Mouse (Mus musculus) gastrocnemius, adult 2 months (tissue): ENCODE measurements around the gene Gabbr2. TPM values are rescaled to one million over a fixed set of nuclear protein-coding genes. Genes with fewer than 3 reads are reported as not detected.

ENCODE experiments used
- DNase-seq: peaks from one replicate; pipeline ENCODE4 v3.0.0; 2022
- H3K27ac ChIP-seq: fragments of 200-600 bp; 2 replicates; pipeline ENCODE4 v1.8.1; 2022; ENCODE audit warnings: mild to moderate bottlenecking
- H3K4me3 ChIP-seq: fragments of 200-600 bp; 2 replicates; pipeline ENCODE4 v1.8.1; 2022; ENCODE audit warnings: mild to moderate bottlenecking, moderate library complexity
- CTCF ChIP-seq: fragments of 200-600 bp; IDR thresholded peaks from 2 replicates; pipeline ENCODE4 v1.8.1; 2022; ENCODE audit warnings: antibody characterized with exemption, mild to moderate bottlenecking, moderate library complexity
- intact Hi-C: fragments of 180-260 bp; cut with DNase I; formaldehyde crosslinking; loops from one replicate; pipeline ENCODE4 v1.15.1; 2025
- total RNA-seq, 2 experiments: library from RNA; stranded (reverse); gene quantifications; 2 replicates each; pipeline ENCODE4 v1.2.3; 2021

The Gabbr2 gene
- total RNA-seq, 2 experiments from 2014 or later: 0.06 to 0.10 TPM

DNA sequence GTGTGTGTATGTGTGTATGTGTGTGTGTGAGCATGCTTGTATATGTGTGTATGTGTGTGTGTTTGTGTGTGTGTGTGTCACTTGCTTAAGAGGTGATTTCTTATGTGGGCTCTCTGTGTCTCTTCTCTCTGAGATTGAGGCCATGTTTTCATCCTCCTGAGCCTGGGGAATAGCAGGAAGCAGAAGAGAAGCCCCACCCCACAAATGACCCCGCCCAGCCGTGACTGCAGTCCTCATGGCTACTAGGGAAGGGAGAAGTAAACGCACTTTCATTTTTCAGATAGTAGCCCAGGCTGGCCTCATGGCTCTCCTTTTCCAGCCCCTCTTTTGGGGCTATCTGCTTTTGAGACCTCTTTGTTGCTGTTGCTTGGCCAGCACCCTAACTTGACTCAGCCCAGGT is 315.0 kb downstream of the Gabbr2 start:
- no peak overlapping the region for H3K4me3 ChIP-seq
- intact Hi-C loops: no loop called here
- H3K27ac ChIP-seq: no peak overlapping the region
- no peak for TF ChIP-seq CTCF
- no peak for DNase-seq

- no peak for TF ChIP-seq CTCF
- intact Hi-C loops: no loop called here
- no peak for DNase-seq
- H3K27ac ChIP-seq: no peak overlapping the region
- H3K4me3 ChIP-seq: no peak overlapping the region
Observed at GRCm38 (mm10) chr4:46675992-46676391, 315.7 kb downstream of the Gabbr2 start.

DNA sequence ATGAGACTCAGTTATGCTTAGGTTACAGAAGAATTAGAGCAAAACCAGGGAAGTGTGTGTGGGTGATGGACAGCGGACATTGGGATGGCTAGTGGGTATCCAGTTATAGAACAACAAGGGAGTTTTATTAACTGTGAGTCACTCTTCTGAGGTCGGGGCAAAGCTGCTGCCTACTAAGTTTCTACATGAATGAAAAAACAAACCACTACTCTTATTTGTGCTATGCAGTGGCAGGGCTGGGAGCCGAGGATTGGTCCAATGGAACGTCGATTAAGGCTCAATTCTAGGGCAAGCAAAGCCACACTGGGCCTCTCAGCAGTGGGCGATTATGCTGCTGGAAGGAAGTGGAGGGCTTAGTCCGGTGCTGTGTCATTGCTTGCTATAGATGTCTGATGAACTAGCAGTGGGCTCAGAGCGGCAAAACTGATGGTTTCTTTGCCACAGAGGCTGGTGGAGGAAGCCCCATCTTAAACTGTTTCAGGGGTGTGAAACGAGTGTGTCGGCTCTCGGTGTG is 316.3 kb downstream of the Gabbr2 start:
- TF ChIP-seq CTCF: no peak
- no peak for DNase-seq
- Histone ChIP-seq H3K27ac (no peak overlapping the region), H3K4me3 (no peak overlapping the region)
- intact Hi-C loops: no loop called here

- H3K4me3 ChIP-seq: no peak overlapping the region
- no peak for DNase-seq
- H3K27ac ChIP-seq: no peak overlapping the region
- intact Hi-C loops: no loop called here
- TF ChIP-seq CTCF: no peak
Observed at GRCm38 (mm10) chr4:46668620-46669019, 323.1 kb downstream of the Gabbr2 start.

DNA sequence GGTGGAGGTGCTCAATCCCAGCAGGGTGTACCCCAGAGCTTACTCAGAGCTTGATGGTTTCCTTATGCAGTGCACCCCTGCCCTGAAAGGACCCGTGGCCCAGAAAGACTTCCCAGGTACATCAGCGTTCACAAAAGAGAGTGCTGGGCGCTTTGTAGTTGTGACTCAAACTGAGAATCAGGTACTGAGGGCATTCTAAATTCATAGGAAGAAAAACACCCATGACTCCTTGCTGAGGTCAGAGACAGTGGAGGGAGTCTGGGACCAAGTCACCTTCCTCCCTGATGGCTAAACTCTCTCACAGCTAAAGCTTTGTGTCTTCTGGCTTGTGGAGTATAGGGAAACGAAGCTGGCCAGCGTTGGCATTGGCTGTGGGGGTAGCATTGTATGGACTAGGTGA is 325.3 kb downstream of the Gabbr2 start:
- Histone ChIP-seq H3K27ac (no peak overlapping the region), H3K4me3 (no peak overlapping the region)
- intact Hi-C loops: no loop called here
- no peak for DNase-seq
- no peak for TF ChIP-seq CTCF

DNA sequence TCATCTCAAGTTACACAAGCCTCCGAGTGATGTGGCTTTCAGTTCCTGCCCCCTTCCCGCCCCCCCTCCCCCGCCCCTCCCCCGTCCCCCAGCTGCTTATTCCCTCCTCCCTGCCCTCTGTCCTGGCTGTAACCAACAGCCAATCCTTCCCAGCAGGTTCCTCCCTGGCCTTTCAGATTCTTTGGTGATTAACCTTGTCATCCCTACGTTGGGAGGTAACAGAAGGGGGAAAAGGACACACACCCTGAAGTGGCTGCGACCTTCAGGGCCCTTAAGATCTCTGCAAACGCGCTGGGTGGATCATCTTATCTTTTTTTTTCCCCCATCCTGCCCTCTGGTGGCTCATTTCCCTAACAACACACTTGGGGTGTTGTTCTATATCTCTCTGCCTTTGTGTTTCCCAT is 326.3 kb downstream of the Gabbr2 start:
- TF ChIP-seq CTCF: peak; percentile 44
- Histone ChIP-seq H3K27ac (no peak overlapping the region), H3K4me3 (no peak overlapping the region)
- DNase-seq: no peak
- intact Hi-C loops: no loop called here

- TF ChIP-seq CTCF: no peak
- Histone ChIP-seq H3K27ac (0 out of 2 replicates have a peak overlapping the region, but pooled peaks have one; percentile 28), H3K4me3 (peak overlapping the region; percentile 62)
- DNase-seq: peak; percentile 67
- intact Hi-C loops: no loop called here
Observed at GRCm38 (mm10) chr4:46664123-46665009, 327.3 kb downstream of the Gabbr2 start.

GRCm38 (mm10) chr4:46661433-46661832 is 330.2 kb downstream of the Gabbr2 start:
- intact Hi-C loops: no loop called here
- DNase-seq: no peak
- TF ChIP-seq CTCF: no peak
- H3K27ac ChIP-seq: no peak overlapping the region
- no peak overlapping the region for H3K4me3 ChIP-seq

- intact Hi-C loops: loop anchor here (10.0 kb wide), 1 partner anchor 464 kb away; the partner anchor contains the start of gene Xpa
- DNase-seq: no peak
- Histone ChIP-seq H3K27ac (no peak overlapping the region), H3K4me3 (no peak overlapping the region)
- TF ChIP-seq CTCF: no peak
Observed at GRCm38 (mm10) chr4:46658946-46659345, 332.7 kb downstream of the Gabbr2 start.

DNA sequence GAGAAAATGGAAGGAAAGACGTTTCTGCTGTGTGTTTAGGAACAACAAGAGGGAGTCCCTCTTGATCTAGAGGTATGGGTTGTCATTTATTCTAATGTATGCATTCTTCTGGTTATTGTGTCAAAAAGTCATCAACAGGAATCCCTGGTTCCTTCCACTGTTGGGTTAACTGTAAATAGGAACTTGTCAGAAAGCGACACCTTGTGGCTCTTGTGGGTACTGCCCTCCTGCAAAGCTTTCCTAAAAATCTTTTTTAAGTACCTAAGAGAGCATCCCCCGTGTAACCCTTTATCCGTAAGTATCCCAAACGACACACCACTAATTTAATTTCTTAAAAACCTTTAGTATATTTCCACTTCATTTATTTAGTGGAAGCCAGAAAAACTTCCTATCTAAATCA is 334.6 kb downstream of the Gabbr2 start:
- peak; percentile 74 for DNase-seq
- Histone ChIP-seq H3K27ac (no peak overlapping the region), H3K4me3 (no peak overlapping the region)
- intact Hi-C loops: loop anchor here (1.0 to 10.0 kb wide), 2 partner anchors 46 to 462 kb away; partner anchors contain the start of gene Xpa
- peak; percentile 97 for TF ChIP-seq CTCF

DNA sequence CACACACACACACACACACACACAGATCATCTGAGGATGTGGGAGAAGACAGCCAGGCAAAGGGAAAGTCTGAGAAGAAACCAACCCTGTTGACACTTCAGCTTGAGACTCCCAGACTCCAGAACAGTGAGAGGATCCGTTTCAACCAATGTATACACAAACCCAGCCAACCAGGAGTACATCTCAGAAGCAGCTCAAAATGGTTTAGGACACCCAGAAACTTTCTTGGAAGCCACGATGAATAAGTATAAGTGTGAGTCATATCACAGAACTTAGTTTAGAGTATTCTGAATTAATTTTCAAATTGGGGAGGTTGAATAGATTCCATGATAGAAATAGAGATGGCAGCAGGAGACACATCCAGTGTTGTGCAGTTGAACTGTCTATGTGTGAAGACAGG is 335.7 kb downstream of the Gabbr2 start:
- Histone ChIP-seq H3K27ac (no peak overlapping the region), H3K4me3 (no peak overlapping the region)
- no peak for DNase-seq
- no peak for TF ChIP-seq CTCF
- intact Hi-C loops: loop anchor here (10.0 kb wide), 1 partner anchor 461 kb away; the partner anchor contains the start of gene Xpa

DNA sequence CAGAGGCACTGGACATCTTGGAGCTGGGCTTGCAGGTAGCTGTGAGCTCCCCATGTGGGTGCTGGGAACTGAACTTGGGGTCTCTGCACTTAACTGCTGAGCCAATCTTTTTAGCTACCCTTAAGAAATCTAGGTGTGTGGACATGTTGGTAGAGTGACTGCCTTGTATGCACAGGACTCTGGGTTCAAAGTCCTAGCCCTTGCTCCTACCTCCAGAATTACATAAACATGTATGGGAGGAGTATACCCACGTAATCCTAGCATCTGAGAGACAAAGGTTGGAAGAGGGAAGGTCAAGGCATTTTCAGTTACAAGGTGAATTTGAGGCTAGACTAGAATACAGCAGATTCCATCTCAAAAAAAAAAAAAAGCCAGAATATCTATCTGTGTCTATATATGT is 336.4 kb downstream of the Gabbr2 start:
- Histone ChIP-seq H3K27ac (no peak overlapping the region), H3K4me3 (no peak overlapping the region)
- intact Hi-C loops: loop anchor here (10.0 kb wide), 1 partner anchor 460 kb away; the partner anchor contains the start of gene Xpa
- TF ChIP-seq CTCF: no peak
- DNase-seq: no peak

DNA sequence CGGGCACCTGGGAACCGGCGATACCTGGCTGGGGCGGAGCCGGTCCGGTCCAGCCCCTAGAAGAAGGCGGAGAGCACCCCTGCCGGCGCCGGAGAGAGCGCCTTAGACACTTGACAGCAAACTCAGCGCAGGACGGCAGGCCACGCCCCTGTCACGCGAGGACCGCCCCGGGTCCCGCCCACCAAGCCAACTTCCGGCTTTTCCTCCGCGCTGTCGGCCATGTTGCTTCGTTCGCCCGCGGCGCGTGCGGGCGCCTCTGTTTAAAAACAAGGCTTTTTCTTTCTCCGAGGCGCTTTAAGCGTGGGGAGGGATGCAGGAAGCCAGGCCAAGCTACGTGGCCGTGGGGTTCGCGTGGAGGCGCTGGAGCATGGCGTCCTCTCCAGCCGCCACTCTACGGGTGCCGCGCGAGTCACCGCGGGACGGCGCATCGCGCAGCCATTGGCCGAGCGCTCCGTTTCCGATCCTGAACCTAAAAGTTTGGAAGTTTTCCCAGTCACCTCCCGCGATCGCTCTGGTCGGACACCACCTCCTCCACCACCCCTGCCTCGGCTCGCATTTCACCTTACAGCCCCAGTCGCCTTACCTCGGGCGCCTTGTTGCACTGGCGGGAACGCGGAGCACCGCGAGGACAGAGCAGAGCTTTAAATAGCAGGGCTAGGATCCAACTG is 341.5 kb downstream of the Gabbr2 start, which contains the start of gene Tbc1d2:
Gene Tbc1d2 (minus strand): TSS at position 124 of the 668 bp plus-strand sequence.
- peak within 1 kb of the TSS; percentile 83 for H3K4me3 ChIP-seq
- peak; percentile 96 for DNase-seq
- H3K27ac ChIP-seq: peak within 1 kb of the TSS; percentile 99
- intact Hi-C loops: loop anchor here (5.0 to 10.0 kb wide), 2 partner anchors 143 to 455 kb away; partner anchors contain the start of gene Xpa
- peak; percentile 60 for TF ChIP-seq CTCF
